Mouse (Mus musculus) kidney, postnatal 36 days (tissue): ENCODE results near the gene Alox8.

Source experiments
- DNase-seq, 2 experiments: peaks; one replicate each; pipeline ENCODE4 v3.0.0; 2021 to 2022; ENCODE audit warnings: mixed read lengths in 2 of 2

Gene Alox8

GRCm38 (mm10) chr11:69179512-69179911 is 18.1 kb downstream of the Alox8 start:
- no peak for DNase-seq

- no peak for DNase-seq
Observed at GRCm38 (mm10) chr11:69178525-69178924, 19.1 kb downstream of the Alox8 start.

DNA sequence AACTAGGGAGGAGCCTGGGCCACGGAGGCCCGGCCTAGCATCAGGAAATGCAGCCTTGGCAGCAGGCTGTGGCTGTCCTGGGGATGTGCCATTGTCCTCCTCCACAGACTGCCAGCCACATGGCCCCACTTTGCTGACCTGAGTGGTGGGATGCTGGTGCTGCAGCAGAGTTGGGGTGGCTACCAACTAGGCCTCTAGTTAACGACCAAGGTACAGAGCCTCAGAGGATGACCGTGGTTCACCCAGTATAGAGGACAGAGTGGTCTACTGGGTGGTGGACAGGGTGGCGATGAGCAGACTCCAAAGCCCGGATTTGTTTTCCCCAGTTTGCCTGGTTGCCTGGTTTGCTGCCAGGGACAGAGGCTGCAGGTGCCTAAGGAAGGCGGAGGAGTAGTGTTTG is 22.9 kb downstream of the Alox8 start:
- peak in 1 of 2 experiments; percentile 15 for DNase-seq

GRCm38 (mm10) chr11:69172606-69173005 is 25.0 kb downstream of the Alox8 start:
- no peak for DNase-seq

GRCm38 (mm10) chr11:69171626-69172025 is 26.0 kb downstream of the Alox8 start:
- peak; percentile 62 to 75 for DNase-seq

- DNase-seq, result no peak
Observed at GRCm38 (mm10) chr11:69169313-69169712, 28.3 kb downstream of the Alox8 start.

DNA sequence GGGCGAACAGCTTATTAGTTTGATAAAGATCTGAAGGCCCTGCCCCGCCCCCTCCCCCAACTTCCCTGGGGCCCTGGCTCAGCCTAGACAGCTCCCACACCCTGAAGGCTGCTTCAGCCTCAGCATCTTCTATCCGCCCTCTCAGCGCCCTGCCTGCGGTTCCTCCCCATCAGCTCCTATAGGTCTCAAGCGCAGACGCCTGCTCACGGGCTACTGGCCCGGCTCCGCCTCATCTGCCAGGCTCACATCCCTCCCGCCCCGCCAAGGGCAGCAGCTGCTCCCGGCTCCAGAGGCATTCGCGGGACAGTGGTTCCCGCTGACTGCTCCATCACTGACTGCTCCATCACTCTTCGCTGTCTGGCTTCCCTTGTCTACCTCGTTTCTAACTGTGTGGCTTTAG is 40.8 kb downstream of the Alox8 start, which contains the start of gene Alox12b:
Alox12b (plus strand) TSS at position 190 of the 400 bp plus-strand sequence.
- no peak for DNase-seq

- no peak for DNase-seq
Observed at GRCm38 (mm10) chr11:69155351-69155750, 42.3 kb downstream of the Alox8 start.

DNA sequence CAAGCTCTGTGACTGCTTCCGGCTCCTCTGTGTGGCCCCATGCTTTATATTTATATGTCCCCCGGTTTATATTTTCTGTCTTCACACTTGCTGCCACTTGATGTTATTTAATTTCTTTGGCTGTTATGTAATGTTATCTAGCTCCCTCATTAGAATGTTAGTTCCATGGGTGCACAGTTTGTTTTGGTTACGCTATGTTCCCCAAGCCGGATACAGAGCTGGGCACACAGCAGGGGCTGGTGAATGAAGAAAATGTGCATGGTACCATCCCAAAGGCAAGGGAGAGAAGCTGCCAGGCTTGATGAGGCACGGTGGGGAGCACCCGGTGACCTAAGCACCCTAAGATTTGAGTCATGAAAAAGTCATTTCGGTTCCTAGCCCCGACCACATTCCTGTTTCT is 43.8 kb downstream of the Alox8 start:
- no peak for DNase-seq

DNA sequence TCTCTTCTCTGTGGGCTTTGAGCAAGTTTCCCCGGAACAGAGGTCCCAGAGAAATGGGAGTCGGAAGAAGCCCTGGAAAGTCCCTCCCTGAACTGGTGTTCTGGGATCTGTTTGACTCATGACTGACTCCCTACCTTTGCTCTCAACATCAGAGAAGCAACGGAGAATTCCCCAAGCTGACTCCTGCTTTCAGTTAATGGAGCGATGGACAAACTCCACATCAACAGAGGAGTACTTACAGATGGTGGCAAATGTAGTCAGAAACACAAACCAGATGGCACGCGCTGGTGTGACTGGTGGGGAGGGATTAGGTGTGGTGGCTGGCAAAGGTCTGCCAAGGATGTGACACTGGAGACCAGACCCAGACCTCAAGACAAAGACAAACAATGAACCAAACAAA is 46.6 kb downstream of the Alox8 start:
- DNase-seq, result no peak

- DNase-seq, result peak; percentile 62 to 89
Observed at GRCm38 (mm10) chr11:69150444-69150843, 47.2 kb downstream of the Alox8 start.

GRCm38 (mm10) chr11:69149728-69150127 is 47.9 kb downstream of the Alox8 start:
- no peak for DNase-seq

DNA sequence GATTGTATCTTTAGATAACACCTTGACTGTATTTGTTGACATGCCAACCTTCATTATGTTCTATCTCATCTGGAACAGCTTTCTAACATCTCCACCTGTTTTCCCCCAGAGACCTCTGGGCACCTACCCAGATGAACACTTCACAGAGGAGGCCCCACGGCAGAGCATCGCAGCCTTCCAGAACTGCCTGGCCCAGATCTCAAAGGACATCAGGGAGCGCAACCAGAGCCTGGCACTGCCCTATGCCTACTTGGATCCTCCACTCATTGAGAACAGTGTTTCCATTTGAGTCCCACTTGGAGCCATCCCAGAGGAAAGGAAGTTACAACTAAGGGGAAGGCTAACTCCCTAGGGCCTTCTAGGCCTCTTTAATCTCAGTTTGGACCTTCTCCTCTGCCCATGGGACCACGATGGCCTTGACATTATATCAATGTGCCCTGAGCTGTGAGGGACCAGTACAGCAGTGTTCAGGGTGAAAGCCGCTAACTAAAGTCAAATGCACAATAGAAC is 49.1 kb downstream of the Alox8 start:
- no peak for DNase-seq

DNA sequence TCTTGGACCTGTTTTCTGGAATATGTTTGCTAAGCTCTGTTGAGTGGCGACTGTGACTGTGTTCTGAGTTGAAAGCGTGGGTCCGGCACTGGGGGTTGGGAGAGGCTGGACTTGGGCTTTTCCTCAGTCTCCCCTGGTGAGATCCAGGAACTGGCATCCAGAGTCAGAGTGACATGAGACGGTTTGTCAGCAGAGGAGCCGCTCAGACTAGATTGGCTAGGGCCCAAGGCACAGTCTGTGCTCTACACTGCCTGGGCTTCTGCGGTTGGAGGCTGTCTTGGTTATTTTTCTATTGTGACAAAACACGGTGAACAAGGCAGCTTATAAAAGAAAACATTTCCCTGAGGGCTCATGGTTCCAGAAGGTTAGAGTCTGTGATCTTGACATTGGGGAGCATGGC is 50.1 kb downstream of the Alox8 start:
- DNase-seq, result no peak

DNA sequence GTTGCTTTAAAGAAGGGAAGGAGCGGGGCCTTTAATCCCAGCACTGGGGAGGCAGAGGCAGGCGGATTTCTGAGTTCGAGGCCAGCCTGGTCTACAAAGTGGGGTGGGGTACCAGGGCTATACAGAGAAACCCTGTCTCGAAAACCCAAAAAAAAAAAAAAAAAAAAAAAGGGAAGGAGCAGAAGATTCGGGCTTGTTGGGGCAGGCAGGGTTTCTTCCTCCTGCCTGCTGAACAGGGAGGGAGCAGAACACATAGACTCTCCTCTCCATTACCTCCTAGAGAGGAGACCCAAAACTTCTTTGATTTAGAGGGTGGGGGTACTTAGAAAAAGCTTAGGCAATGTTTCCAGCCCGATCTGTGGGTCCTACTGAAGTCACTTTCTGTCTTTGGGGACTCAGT is 62.3 kb downstream of the Alox8 start:
- no peak for DNase-seq

GRCm38 (mm10) chr11:69134622-69134968 is 63.0 kb downstream of the Alox8 start:
- no peak for DNase-seq
